Mouse (Mus musculus) fibroblast of lung, adult 2 months (primary cell): Measurements from ENCODE around the gene Kri1.
A peak's percentile ranks its signal among the peaks of the same experiment; 100 is the strongest.
"Not testable (repeated sequence)": the region's sequence is repeated elsewhere in the genome, so short reads cannot be mapped to it uniquely, and the experiment has no call there.

Source experiments
- DNase-seq: peaks from one replicate; pipeline ENCODE4 v3.0.0-alpha.2; 2011; ENCODE audit warnings: low read depth

The Kri1 gene

DNA sequence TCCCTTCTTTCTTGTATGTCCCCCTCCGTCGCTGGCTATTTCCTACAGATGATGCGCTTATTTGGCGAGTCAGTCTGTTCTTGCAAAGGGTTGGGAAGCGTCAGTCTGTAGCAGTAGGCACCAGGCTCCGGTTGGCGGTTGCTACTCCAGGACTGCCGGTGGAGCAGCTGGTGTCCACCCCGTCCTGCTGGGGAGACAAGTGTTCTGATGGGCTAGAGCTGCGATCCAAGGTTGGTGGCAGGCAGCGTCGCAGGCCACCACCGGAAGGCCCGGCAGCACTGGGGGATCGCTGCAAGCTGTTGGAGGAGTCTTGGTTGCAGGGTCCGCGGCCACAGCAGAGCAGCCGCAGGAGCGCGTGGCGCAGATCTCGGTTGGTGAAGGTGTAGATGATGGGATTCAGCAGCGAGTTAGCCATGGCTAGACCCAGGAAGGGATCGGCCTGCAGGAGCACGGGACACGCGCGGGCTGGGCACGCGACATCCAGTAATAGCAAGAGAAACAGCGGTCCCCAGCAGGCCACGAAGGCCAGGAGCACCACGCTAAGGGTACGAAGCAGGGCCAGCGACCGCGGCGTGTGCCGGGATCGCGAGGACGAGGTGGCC lies 43.8 kb downstream of the Kri1 start:
- no peak for DNase-seq

DNA sequence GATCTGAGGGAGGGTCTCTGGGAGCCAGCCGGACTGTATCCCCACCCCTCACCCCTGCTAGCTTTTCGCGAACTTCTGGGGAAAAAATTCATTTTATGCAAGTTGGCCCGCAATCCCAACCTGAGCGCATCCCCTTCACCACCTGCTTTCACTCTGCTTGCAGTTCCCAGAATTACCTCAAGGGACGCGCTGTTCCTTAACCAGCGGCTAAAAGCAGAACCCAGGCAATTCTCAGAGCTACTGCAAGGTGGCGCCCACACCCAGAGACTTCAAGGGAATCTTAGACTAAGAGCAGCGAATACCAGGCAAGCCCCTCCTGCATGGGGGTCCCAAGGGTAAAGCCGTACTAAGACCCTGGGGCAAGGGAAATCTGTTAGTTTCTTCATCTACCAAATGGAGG lies 46.4 kb downstream of the Kri1 start:
- DNase-seq: peak; percentile 70

DNA sequence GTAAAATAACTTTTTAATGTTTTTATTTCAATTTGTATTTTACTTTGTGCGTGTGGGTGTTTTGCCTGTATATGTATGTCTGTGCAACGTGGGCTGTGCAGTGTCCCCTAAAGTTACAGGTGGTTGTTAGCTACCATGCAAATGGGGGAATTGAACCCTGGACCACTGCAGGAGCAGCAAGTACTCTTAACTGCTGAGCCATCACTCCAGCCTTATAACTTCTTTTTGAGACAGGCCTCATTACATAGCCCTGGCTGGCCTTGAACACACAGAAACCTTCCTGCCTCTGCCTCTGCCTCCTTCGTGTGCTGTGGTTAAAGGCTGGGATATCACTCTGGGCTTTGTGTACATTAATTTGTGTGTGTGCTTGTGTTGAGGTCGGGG lies 48.3 kb downstream of the Kri1 start:
- DNase-seq: no peak

DNA sequence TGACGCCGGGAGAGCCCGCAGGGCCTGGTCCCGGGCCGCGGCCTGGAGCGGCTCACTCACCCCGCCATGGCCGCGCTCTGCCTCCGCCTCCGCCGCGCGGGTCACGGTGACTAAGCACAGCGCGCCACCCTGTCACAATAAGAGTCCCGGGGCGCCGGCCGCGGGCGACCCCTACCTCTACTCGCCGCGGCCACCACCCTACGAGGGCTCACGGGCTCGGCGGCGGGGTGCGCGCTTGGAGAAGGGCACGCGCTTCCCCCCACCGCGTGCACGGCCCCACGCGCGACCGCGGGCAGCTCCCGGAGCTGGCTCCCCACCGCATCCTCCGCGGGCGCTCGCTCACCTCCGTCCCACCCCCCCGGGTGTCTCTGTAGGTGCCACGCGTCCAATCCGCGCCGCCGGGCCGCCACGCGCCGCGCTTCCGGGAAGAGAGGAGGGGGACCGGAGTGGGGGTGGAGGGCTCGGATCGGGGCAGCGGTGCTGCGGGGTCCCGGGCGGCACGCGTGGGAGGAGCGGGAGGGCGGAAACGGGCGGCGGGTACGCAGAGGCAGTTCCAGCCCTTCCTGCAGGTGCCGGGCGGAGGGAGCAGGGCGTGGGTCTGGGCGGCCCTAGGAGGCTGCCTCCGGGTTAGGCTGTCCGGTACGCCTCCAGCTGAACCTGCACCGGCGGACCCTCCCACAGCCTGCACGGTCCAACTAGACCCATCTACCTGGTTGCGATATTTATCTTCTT lies 48.9 kb downstream of the Kri1 start, which contains the start of gene Keap1:
Keap1 (minus strand) TSS at position 629 of the 732 bp plus-strand sequence.
- DNase-seq: no peak

DNA sequence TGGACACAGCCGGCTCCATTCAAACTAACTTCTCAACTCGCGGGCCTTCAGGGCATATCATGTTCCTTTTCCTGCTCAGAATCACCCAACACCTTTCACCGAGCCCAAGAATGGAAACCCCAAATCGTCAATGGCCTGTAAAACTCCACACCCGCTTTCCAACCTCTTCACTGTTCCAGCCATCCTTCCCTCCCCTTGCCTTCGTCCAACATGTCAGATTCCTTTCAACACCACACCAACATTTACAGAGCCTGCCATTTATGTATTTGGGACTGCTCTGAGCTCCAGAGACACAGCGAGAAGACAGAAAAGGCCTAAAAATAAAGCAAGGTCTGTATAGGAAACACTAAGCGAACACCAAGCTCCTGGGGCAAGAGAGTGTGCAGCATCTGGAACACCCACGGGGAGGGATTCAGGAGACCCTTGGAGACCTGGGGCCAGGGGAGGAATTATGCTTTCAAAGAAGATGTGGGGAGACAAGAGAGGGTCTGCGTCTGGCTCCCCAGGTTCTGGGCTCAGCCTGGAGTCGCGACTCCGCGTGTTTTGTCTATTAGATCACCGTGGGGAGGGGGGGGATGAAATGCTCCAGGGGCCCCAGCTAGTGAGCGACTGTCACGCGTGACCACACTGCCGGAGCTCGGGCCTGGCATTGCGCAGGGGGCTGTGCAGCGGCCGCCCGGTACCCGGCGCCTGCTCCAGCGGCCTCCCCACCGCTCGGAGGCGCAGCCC lies 49.6 kb downstream of the Kri1 start:
- DNase-seq: no peak

DNA sequence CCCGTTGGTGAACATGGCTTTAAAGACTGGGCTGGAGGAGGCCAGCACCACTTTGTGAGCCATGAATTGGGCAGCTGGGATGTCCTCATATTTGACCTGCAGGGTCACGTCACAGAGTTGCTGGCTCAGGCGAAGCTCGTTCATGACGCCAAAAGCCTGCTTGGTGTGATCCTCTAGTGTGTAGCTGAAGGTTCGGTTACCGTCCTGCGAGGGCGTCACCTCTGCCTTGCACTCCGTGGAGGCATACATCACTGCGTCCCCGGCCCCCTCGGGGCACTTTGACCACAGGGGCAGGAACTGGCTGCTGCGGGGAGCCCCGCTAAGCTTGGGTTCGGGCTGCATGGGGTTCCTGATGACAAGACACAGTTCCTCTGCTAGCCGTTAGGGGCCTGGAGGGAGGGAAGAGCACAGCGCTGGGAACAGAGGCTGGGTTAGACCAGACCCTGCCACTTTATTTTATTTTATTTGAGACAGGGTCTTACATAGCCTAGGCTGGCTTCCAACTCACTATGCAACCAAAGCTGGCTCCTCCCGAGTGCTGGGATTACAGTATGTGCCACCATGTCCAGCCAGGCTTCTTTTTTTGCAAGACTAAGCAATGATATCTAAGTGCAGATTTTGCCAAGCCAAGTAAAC lies 50.3 kb downstream of the Kri1 start:
- DNase-seq: no peak

DNA sequence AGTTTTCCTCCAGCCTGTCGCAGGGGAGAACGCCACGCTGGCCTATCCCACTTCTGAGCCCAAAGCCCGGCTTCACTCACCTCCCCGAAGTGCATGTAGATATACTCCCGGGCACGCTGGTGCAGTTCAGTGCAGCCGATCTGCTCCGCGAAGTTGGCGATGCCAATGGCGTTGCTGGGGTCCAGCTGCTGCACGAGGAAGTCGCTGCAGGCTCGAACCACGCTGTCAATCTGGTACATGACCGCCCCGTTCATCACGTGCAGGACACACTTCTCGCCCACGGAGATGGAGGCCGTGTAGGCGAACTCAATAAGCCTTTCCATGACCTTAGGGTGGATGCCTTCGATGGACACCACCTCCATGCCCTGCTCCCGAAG lies 50.8 kb downstream of the Kri1 start:
- no peak for DNase-seq

DNA sequence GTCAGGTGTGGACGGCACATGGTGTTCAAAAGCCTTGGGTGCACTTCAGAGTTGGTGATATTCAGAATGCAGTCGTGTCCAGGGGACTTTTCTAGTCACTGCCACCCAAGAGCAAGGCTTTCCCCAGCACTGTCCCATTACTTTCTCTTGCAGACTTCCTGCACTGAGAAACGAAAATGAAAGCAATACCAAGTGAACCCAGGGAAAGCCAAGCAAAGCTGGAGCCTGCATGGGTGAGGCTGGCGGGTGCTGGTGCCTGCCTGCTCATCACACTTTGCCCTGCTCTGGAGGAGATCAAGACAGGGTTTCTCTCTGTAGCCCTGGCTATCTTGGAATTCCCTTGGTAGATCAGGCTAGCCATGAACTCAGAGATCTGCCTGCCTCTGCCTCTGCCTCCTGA lies 52.4 kb downstream of the Kri1 start:
- no peak for DNase-seq

DNA sequence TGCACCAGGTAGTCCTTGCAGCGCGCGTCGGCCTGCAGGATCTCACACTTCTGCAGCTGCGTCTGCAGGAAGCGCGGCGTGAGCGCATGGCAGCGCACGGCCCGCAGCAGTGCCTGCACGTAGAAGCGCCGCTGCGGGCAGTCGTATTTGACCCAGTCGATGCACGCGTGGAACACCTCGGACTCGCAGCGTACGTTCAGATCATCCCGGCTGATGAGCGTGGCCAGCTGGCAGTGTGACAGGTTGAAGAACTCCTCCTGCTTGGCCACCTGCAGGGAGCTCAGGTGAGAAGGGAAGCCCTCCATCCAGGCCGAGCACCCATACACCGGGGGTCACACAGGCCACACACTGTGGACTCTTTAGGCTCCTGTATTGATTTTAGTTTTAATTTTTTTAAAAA lies 54.0 kb downstream of the Kri1 start:
- DNase-seq: no peak

DNA sequence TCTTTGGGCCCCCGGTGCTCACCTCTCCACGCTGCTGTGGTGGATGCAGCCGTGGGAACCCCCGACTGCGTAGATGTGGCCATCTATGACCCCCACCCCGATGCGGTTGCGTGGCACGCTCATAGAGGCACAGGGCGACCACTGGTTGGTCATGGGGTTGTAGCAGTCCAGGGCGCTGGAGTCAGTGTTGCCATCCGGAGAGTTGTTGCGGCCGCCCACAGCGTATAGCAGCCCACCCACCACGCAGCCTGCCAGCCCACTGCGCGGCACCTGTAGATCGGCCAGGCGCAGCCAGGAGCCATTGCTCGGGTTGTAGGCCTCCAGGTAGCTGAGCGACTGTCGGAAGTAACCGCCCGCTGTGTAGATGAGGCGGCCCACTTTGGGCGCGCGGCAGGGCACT lies 54.4 kb downstream of the Kri1 start:
- DNase-seq: no peak

DNA sequence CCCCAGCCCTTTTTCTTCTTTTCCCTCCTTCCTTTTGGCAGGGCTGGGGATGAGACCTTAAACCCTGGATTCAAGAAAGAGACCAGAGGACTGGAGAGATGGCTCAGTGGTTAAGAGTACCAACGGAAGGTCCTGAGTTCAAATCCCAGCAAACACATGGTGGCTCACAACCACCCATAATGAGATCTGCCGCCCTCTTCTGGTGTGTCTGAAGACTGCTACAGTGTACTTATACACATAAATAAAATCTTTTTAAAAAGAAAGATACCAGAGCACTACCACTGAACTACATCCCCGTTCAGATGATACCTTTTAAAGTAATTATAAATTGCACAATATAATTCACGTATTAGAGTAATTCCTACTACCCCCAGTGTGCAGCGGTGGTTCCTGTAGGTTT lies 54.9 kb downstream of the Kri1 start:
- no peak for DNase-seq

DNA sequence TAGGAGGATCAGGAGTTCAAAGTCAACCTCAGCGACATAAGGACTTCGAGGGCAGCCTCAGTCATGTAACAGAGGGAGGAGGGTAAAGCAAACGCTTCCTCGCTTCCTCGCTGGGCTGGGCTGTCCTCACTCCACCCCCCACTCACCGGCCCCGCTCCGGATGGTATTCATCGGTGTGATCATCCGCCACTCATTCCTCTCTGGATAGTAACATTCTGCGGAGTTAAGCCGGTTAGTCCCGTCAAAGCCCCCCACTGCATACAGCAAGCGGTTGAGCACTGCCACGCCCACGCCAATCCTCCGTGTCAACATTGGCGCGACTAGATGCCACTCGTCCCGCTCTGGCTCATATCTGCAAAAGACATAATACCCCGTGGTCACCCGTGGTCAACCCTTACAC lies 56.2 kb downstream of the Kri1 start:
- no peak for DNase-seq

DNA sequence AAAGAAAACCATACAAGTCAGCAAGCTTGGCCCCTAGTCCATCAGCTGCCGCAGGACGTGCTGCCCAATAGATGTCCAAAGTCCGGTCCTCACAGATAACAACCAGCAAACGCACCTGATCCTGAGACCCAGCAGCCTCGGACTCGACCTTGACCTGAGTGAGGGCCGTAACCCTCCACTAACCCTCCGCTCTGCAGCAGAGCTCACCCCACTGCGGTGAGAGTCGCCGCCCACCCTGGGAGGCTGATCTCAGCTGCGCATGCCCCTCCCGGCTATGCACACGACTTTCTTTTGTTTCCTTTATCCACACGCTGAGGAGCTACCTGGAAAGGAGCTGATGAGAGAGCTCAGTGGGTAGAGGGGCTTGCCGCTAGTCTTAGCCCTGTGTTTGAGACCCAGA lies 60.4 kb downstream of the Kri1 start:
- no peak for DNase-seq

DNA sequence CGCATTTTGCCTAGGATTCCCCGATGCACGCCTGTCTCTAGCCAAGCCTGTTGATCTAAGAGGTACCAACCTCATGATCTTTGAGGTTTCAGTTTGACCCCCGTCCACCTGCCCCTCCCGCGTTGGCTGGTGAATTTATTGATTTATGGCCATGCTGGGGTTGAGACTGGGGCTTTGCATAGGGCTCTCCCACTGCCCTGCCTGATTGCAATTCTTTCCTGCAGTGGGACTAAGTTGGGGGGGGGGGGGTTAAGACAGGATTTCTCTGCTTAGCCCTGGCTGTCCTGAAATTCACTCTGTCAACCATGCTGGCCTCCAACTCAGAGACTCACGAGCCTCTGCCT lies 62.4 kb downstream of the Kri1 start:
- DNase-seq: no peak

DNA sequence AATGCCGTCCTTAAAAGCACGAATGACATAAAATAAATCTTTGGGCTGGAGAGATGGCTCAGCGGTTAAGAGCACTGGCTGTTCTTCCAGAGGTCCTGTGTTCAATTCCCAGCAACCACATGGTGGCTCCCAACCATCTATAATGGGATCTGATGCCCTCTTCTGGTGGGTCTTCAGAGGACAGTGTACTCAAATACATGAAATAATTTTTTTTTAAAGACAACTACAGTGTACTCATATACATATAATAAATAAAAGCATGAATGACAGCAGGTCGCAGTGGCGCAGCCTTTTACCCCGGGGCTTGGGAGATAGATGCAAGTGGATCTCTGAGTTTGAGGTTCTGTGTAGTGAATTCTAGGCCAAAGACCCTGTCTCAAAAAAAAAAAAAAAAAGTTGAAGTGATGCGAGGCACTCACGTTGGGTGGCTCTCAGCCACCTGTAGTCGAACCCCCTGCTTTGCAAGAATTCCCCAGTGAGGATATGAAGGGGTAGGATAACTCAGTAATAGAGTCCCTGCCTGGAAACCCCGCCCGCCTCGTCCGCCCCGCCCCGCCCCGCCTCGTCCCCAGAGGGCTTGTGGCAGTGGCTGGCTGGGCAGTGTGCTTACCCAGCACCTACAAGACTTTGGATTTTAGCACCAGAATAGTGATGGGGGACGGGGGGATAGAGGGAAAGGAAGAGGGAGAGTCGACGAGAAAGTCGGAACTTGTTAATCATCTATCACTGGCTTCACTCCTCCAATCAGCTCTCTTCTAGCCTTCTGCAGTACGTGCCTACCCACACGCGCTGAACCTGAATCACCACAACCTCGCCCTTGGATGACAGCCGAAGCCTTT lies 63.0 kb downstream of the Kri1 start:
- peak; percentile 56 for DNase-seq

DNA sequence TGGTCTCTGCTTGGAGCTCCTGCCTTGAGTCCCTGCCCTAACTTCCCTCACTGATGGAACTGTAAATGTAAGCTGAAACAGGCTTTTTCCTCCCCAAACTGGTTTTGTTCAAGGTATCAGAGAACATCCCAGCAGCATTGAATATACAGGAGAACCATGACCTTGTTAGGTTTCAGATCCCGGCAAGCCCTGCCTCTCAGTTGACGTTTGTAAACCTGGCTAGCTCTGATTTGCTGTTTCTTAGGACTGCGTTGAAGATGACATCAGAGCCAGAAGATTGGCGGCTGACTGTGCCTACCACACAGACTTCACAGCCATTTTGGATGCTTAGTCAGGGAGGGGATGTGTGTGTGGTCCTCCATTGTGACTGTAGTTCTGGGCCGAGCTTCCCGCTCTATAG lies 63.9 kb downstream of the Kri1 start:
- no peak for DNase-seq

DNA sequence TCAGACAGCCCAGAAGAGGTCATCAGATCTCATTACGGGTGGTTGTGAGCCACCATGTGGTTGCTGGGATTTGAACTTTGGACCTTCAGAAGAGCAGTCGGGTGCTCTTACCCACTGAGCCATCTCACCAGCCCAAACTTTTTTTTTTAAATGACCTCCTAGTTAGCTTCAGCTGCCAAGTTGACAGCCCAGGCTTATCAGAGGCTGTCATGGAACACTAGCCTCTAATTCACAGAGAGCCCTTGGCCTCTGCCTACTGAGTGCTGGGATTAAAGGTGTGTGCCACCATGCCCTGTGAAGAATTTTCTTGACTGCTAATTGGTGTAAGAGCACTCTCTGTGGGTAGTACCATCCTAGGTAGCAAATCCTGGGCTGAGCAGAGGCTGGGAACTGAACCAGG lies 64.3 kb downstream of the Kri1 start:
- not testable (repeated sequence) for DNase-seq
